Mouse (Mus musculus) embryonic facial prominence, embryonic 13.5 days (tissue): ENCODE measurements around the gene Tmbim4. TPM values are rescaled to one million over a fixed set of nuclear protein-coding genes. Genes with fewer than 3 reads are reported as not detected.

Experiments
- ATAC-seq: fragments of 200-750 bp; cut with Nextera tagmentation; 2 replicates; pipeline ENCODE4 v1.8.0; 2017; ENCODE audit warnings: low read depth; ENCODE audit not compliant: insufficient number of reproducible peaks, insufficient read depth, low FRiP score, low TSS enrichment
- H3K27ac ChIP-seq: fragments of 300-500 bp; sonication (generic); 2 replicates; pipeline ENCODE4 v1.5.1; 2015; ENCODE audit warnings: moderate library complexity, mild to moderate bottlenecking, inconsistent platforms
- H3K27me3 ChIP-seq: fragments of 300-500 bp; sonication (generic); 2 replicates; pipeline ENCODE4 v1.6.1; 2015; ENCODE audit warnings: mild to moderate bottlenecking, inconsistent platforms
- H3K36me3 ChIP-seq: fragments of 300-500 bp; sonication (generic); 2 replicates; pipeline ENCODE4 v1.6.1; 2015; ENCODE audit warnings: mild to moderate bottlenecking, inconsistent platforms
- H3K4me1 ChIP-seq: fragments of 300-500 bp; sonication (generic); 2 replicates; pipeline ENCODE4 v1.6.1; 2015; ENCODE audit warnings: inconsistent platforms
- H3K4me2 ChIP-seq: fragments of 300-500 bp; sonication (generic); 2 replicates; pipeline ENCODE4 v1.6.1; 2015; ENCODE audit warnings: moderate library complexity, mild to moderate bottlenecking, inconsistent platforms
- H3K4me3 ChIP-seq: fragments of 300-500 bp; sonication (generic); 2 replicates; pipeline ENCODE4 v1.5.1; 2015; ENCODE audit warnings: mild to moderate bottlenecking, inconsistent platforms
- H3K9ac ChIP-seq: fragments of 300-500 bp; sonication (generic); 2 replicates; pipeline ENCODE4 v1.6.1; 2015; ENCODE audit warnings: mild to moderate bottlenecking, inconsistent platforms
- H3K9me3 ChIP-seq: fragments of 300-500 bp; sonication (generic); 2 replicates; pipeline ENCODE4 v1.6.1; 2016; ENCODE audit warnings: inconsistent platforms
- WGBS: fragments of 180-500 bp; shearing (Covaris S2); methylation state at CpG from one replicate; pipeline ENCODE4 v1.1.7; 2015; ENCODE audit warnings: mixed read lengths; 5-methylcytosine and 5-hydroxymethylcytosine counted together
- polyA plus RNA-seq: library from polyadenylated mRNA; unstranded; fragments of >200 nt; fragmentation: Nextera tagmentation; extraction: Ambion mirVana; gene quantifications from 2 replicates; pipeline ENCODE4 v1.2.1, GENCODE M21; 2015

Tmbim4 gene
- polyA plus RNA-seq, 1 experiment from 2014 or later, result 83.3 TPM

DNA sequence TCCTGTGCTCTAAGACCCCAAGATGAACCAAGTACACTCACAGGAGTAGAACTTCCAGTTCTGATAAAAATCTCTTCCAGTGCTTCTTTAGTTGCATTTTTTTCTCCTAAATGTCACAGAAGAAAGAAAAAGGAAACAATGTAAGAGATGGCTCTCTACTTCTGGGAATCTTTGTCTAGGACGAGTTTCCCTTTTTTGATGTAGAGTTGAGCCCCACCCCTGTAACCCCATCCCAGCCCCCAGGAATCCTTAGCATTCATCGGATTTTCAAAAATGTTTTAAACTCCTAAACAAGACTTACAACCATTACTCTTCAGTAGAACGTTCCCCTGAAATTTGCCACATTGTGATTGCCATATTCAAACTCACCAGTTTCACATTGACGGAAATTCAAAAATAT is 31.1 kb upstream of the Tmbim4 start:
- Histone ChIP-seq H3K27me3 (no peaks in the 10 kb centered on the region), H3K27ac (no peak overlapping the region), H3K4me3 (no peak overlapping the region), H3K4me2 (no peak overlapping the region), H3K9me3 (no peaks in the 10 kb centered on the region), H3K4me1 (no peaks in the 10 kb centered on the region; the same call in 1 of the 2 replicates), H3K9ac (no peak overlapping the region), H3K36me3 (no peaks in the 10 kb centered on the region)
- ATAC-seq, result no peak
- 67% methylated on average over 4 of the region's 4 CpGs for WGBS

- 32% methylated on average over 5 of the region's 5 CpGs for WGBS
- Histone ChIP-seq H3K36me3 (no peaks in the 10 kb centered on the region), H3K9me3 (no peaks in the 10 kb centered on the region), H3K9ac (no peak overlapping the region), H3K4me2 (no peak overlapping the region), H3K4me3 (no peak overlapping the region), H3K27me3 (no peaks in the 10 kb centered on the region), H3K4me1 (no peaks in the 10 kb centered on the region; the same call in 1 of the 2 replicates), H3K27ac (no peak overlapping the region)
- no peak for ATAC-seq
Measured at GRCm38 (mm10) chr10:120171340-120171739, 30.1 kb upstream of the Tmbim4 start.

- no peak overlapping the region for H3K27ac ChIP-seq
- H3K4me2 ChIP-seq, result no peak overlapping the region
- no peaks in the 10 kb centered on the region for H3K27me3 ChIP-seq
- ATAC-seq, result no peak
- H3K4me1 ChIP-seq, result no peaks in the 10 kb centered on the region; the same call in 1 of the 2 replicates
- H3K4me3 ChIP-seq, result no peak overlapping the region
- H3K36me3 ChIP-seq, result no peaks in the 10 kb centered on the region
- H3K9ac ChIP-seq, result no peak overlapping the region
- H3K9me3 ChIP-seq, result no peaks in the 10 kb centered on the region
- WGBS, result 88% methylated on average over 15 of the region's 15 CpGs
Measured at GRCm38 (mm10) chr10:120174192-120174705, 27.1 kb upstream of the Tmbim4 start.

DNA sequence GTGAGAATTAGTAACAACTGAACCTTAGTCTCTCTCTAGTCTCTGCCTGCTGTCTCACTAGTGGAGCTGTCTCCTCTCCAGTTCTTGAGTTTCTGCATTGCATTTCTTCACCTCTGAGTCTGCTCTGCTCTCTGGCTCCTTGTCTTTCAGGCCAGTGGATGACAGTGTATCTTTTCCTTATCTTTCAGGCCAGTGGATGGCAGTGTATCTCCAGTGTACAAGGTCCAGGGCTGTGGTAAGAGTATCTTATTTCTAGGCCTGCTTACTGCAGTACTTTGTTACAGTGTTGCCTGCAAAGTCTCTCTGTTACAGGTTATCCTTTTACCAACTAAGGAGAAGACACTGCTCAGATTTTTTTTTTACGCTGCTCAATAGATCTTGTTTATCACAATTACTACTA is 18.5 kb upstream of the Tmbim4 start:
- Histone ChIP-seq H3K36me3 (no peaks in the 10 kb centered on the region), H3K9ac (no peak overlapping the region), H3K27me3 (no peaks in the 10 kb centered on the region), H3K4me2 (no peak overlapping the region), H3K9me3 (no peaks in the 10 kb centered on the region), H3K27ac (no peak overlapping the region), H3K4me1 (no peaks in the 10 kb centered on the region), H3K4me3 (no peak overlapping the region)
- no peak for ATAC-seq
- WGBS, result 88% methylated on average over 1 of the region's 1 CpGs

- Histone ChIP-seq H3K9ac (no peak overlapping the region), H3K4me1 (no peaks in the 10 kb centered on the region), H3K27ac (no peak overlapping the region), H3K27me3 (no peaks in the 10 kb centered on the region), H3K9me3 (no peaks in the 10 kb centered on the region), H3K4me3 (no peak overlapping the region), H3K4me2 (no peak overlapping the region), H3K36me3 (no peaks in the 10 kb centered on the region)
- 89% methylated on average over 2 of the region's 2 CpGs for WGBS
- ATAC-seq, result no peak
Measured at GRCm38 (mm10) chr10:120183342-120183741, 18.0 kb upstream of the Tmbim4 start.

DNA sequence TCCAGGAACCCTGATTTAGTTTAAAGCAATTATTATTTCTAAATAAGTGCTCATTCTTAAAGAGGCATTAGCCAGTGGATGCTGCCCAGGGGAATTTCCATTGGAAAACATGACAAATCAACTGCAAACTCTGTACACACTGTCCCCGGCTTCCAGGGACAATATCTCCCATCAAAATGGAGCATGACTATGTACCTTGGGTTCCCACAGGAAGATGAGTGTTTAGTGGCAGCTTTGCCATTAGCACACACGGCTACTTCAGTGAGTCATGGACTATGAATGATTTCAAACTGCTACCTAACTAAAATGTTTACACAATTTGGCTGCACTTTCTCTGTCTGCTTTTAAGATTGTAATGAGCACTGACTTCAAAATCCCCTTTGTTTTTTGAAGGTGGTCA is 12.9 kb upstream of the Tmbim4 start:
- no peak for ATAC-seq
- no peaks in the 10 kb centered on the region for H3K27me3 ChIP-seq
- WGBS, result 70% methylated on average over 2 of the region's 2 CpGs
- no peak overlapping the region for H3K9ac ChIP-seq
- no peaks in the 10 kb centered on the region for H3K9me3 ChIP-seq
- no peaks in the 10 kb centered on the region for H3K36me3 ChIP-seq
- no peak overlapping the region for H3K27ac ChIP-seq
- 0 out of 2 replicates have a peak, but pooled peaks cover 5% of the 10 kb centered on the region for H3K4me1 ChIP-seq
- H3K4me3 ChIP-seq, result no peak overlapping the region
- no peak overlapping the region for H3K4me2 ChIP-seq

GRCm38 (mm10) chr10:120189276-120189675 is 12.1 kb upstream of the Tmbim4 start:
- Histone ChIP-seq H3K27me3 (no peaks in the 10 kb centered on the region), H3K9me3 (no peaks in the 10 kb centered on the region), H3K27ac (no peak overlapping the region), H3K36me3 (no peaks in the 10 kb centered on the region), H3K4me3 (no peak overlapping the region), H3K4me2 (no peak overlapping the region), H3K9ac (no peak overlapping the region), H3K4me1 (0 out of 2 replicates have a peak, but pooled peaks cover 5% of the 10 kb centered on the region)
- ATAC-seq, result no peak
- WGBS, result 62% methylated on average over 11 of the region's 11 CpGs

GRCm38 (mm10) chr10:120189782-120190181 is 11.6 kb upstream of the Tmbim4 start:
- Histone ChIP-seq H3K4me3 (no peak overlapping the region), H3K27ac (no peak overlapping the region), H3K4me1 (0 out of 2 replicates have a peak, but pooled peaks cover 5% of the 10 kb centered on the region), H3K9ac (no peak overlapping the region), H3K27me3 (no peaks in the 10 kb centered on the region), H3K9me3 (no peaks in the 10 kb centered on the region), H3K36me3 (no peaks in the 10 kb centered on the region), H3K4me2 (no peak overlapping the region)
- no peak for ATAC-seq
- 30% methylated on average over 6 of the region's 6 CpGs for WGBS

DNA sequence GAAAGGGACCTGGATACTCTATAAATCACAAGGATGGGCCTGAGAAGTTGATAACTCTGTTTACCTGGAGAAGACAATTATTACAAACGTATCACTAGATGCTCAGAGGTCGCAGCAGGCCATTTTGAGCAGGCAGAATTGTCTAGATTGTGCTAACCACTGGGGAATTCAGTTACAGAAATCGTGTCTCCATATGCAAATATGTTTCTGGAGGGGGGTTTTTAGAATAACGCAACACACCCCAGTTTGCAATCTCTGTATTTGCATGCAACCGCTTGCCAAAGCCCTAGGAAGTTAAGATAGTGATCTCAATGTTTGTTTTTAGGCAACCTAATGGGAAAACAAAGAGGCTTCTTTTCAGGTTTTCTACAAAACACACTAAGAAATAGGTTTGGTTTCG is 10.2 kb upstream of the Tmbim4 start:
- Histone ChIP-seq H3K4me3 (no peak overlapping the region), H3K9ac (no peak overlapping the region), H3K36me3 (no peaks in the 10 kb centered on the region), H3K4me1 (0 out of 2 replicates have a peak, but pooled peaks cover 5% of the 10 kb centered on the region), H3K27ac (no peak overlapping the region), H3K9me3 (no peaks in the 10 kb centered on the region), H3K27me3 (no peaks in the 10 kb centered on the region), H3K4me2 (no peak overlapping the region)
- 81% methylated on average over 6 of the region's 6 CpGs for WGBS
- ATAC-seq, result no peak

GRCm38 (mm10) chr10:120192278-120192677 is 9.1 kb upstream of the Tmbim4 start:
- peaks cover 2% of the 10 kb centered on the region; the same call in 1 of the 2 replicates for H3K27me3 ChIP-seq
- H3K4me3 ChIP-seq, result no peak overlapping the region
- no peaks in the 10 kb centered on the region for H3K36me3 ChIP-seq
- no peaks in the 10 kb centered on the region for H3K9me3 ChIP-seq
- no peak for ATAC-seq
- H3K4me2 ChIP-seq, result no peak overlapping the region
- 0 out of 2 replicates have a peak, but pooled peaks cover 5% of the 10 kb centered on the region for H3K4me1 ChIP-seq
- WGBS, result 92% methylated on average over 4 of the region's 4 CpGs
- no peak overlapping the region for H3K27ac ChIP-seq
- no peak overlapping the region for H3K9ac ChIP-seq

- Histone ChIP-seq H3K9me3 (no peaks in the 10 kb centered on the region), H3K27me3 (peaks cover 7% of the 10 kb centered on the region; the same call in 1 of the 2 replicates), H3K4me2 (no peak overlapping the region), H3K4me1 (0 out of 2 replicates have a peak, but pooled peaks cover 5% of the 10 kb centered on the region), H3K36me3 (no peaks in the 10 kb centered on the region), H3K27ac (no peak overlapping the region), H3K4me3 (no peak overlapping the region), H3K9ac (no peak overlapping the region)
- 89% methylated on average over 8 of the region's 8 CpGs for WGBS
- no peak for ATAC-seq
Measured at GRCm38 (mm10) chr10:120193255-120193654, 8.1 kb upstream of the Tmbim4 start.

DNA sequence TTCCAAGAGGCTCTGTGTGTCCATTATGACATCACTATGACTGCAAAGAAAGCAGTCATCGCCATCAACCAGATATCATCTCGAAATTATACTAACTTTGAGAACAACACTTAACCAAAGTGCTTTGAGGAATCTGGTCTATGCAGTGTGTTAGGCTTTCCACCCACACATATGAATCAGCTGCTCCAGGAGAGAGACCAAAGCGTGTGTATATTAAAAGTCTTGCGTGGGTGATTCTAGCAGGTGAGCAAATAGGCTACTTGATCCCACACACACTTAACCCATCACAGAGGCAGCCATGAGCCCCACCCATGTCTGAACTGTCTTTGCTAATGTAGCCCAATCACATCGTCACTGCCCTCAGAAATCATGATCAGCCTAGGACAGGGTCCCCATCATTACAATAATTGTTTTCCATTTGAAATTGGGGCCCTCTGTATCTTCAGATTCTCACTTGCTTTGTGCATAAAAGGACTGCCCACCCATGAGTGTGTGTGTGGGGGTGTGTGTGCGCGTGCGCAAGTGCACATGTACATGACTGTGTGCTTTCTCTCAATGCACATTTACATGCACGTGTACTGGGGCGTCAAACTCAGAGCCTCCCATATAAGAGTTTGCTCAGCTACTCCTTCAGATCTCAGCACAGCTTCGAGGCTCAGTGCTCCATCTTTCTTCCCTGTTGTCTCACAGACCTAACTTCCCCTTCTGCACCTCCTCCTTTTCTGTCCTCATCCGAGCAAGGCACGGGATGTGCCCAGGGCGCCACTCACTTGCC is 4.1 kb upstream of the Tmbim4 start:
- ATAC-seq, result no peak
- H3K27ac ChIP-seq, result no peak overlapping the region
- no peaks in the 10 kb centered on the region for H3K36me3 ChIP-seq
- peaks cover 19% of the 10 kb centered on the region for H3K27me3 ChIP-seq
- H3K4me1 ChIP-seq, result peaks cover 9% of the 10 kb centered on the region
- no peaks in the 10 kb centered on the region for H3K9me3 ChIP-seq
- WGBS, result 77% methylated on average over 14 of the region's 14 CpGs
- H3K4me3 ChIP-seq, result no peak overlapping the region
- H3K9ac ChIP-seq, result no peak overlapping the region
- no peak overlapping the region for H3K4me2 ChIP-seq
